Mouse (Mus musculus) spleen, adult 18-20 months (tissue): ENCODE measurements around the gene Atp6v1e1.

Experiments used
- DNase-seq, 2 experiments: peaks; one replicate each; pipeline ENCODE4 v3.0.0; 2022; ENCODE audit warnings: mixed read lengths in 2 of 2

The Atp6v1e1 gene

DNA sequence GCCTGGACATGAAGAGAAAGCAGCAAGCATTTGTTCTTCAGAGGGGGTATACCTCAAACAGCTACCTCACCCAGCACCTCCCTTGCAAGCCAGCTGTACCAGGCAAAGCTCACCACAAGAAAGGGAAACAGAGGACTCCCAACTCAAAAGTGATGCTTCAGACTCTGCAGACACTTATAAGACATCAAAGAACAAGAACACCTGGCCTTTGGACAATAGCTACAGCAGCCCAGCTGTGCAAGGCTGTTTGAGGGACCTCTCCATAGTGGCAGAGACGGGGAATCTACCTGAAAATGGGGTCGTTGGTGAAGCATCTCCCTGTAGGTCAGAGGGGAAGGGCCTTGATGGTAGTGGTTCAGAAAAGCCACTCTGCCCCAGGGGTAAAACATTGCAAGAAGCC, 61.4 kb downstream of the Atp6v1e1 start:
- no peak for DNase-seq

DNA sequence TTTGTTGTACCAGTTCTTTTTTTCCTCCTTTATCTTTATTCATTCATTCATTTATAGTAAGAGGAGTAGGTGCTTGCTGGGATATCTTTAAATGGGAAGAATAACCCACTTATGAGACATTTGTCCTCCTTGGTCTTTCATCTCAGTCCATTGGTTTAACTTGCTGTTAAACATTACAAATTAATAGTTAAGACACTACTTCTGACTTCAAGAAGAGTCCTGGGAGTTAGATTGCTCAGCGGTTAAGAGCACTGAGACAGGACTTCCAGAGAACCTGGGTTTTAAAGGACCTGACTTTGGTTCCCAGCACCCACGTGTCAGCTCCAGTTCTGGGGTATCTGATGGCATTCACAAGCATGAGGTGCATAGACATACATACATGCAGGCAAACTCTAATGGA, 76.2 kb downstream of the Atp6v1e1 start:
- DNase-seq: no peak
